Mouse (Mus musculus) myocyte (in vitro differentiated cells): ENCODE data around the gene Olfr683. TPM values are rescaled to one million over a fixed set of nuclear protein-coding genes. Genes with fewer than 3 reads are reported as not detected.

Experiments used
- H3K27me3 ChIP-seq: one replicate; pipeline ENCODE4 v1.6.1; 2011; ENCODE audit not compliant: control insufficient read depth, insufficient read depth, insufficient read length
- H3K36me3 ChIP-seq: one replicate; pipeline ENCODE4 v1.6.1; 2011; ENCODE audit not compliant: control insufficient read depth, insufficient read depth
- H3K4me2 ChIP-seq: one replicate; pipeline ENCODE4 v1.6.1; 2011; ENCODE audit warnings: low read depth, control low read depth
- H3K4me3 ChIP-seq: one replicate; pipeline ENCODE4 v1.5.1; 2011; ENCODE audit warnings: mild to moderate bottlenecking, control low read depth, moderate library complexity
- H3K79me2 ChIP-seq: one replicate; pipeline ENCODE4 v1.6.1; 2011; ENCODE audit not compliant: control insufficient read depth, insufficient read depth
- H3ac ChIP-seq: one replicate; pipeline ENCODE4 v1.6.1; 2011; ENCODE audit not compliant: control insufficient read depth, insufficient read length
- CEBPB ChIP-seq: IDR thresholded peaks from 2 replicates; pipeline ENCODE4 v1.6.1; 2011; ENCODE audit warnings: mild to moderate bottlenecking, moderate library complexity; ENCODE audit not compliant: poor library complexity, insufficient read depth, severe bottlenecking
- E2F4 ChIP-seq: IDR thresholded peaks from one replicate; pipeline ENCODE4 v1.6.1; 2011; ENCODE audit warnings: mild to moderate bottlenecking, control low read depth, moderate library complexity; ENCODE audit not compliant: insufficient read depth
- MAX ChIP-seq: IDR thresholded peaks from one replicate; pipeline ENCODE4 v1.6.1; 2011; ENCODE audit warnings: low read depth, mild to moderate bottlenecking, control low read depth
- MYOD1 ChIP-seq, 3 experiments: IDR thresholded peaks; one replicate each; pipeline ENCODE4 v1.6.1; 2011; ENCODE audit warnings: control low read depth in 2 of 3, low read depth in 2 of 3, mild to moderate bottlenecking in 2 of 3, moderate library complexity in 1 of 3; ENCODE audit not compliant: insufficient read length in 2 of 3, control insufficient read depth in 1 of 3
- MYOG ChIP-seq, 3 experiments: IDR thresholded peaks; one replicate each; pipeline ENCODE4 v1.6.1; 2011; ENCODE audit warnings: control low read depth in 2 of 3, low read depth in 2 of 3, mild to moderate bottlenecking in 2 of 3; ENCODE audit not compliant: insufficient read length in 2 of 3, control insufficient read depth in 1 of 3, insufficient read depth in 1 of 3
- POLR2A ChIP-seq: IDR thresholded peaks from one replicate; pipeline ENCODE4 v1.6.1; 2011; ENCODE audit warnings: low read depth, mild to moderate bottlenecking, control low read depth, moderate library complexity; ENCODE audit not compliant: insufficient read length
- POLR2AphosphoS2 ChIP-seq: IDR thresholded peaks from one replicate; pipeline ENCODE4 v1.6.1; 2011; ENCODE audit warnings: low read depth, control low read depth; ENCODE audit not compliant: insufficient read length
- REST ChIP-seq: IDR thresholded peaks from one replicate; pipeline ENCODE4 v1.6.1; 2011; ENCODE audit warnings: mild to moderate bottlenecking, control low read depth, moderate library complexity; ENCODE audit not compliant: insufficient read depth, insufficient read length
- SRF ChIP-seq: IDR thresholded peaks from one replicate; pipeline ENCODE4 v1.6.1; 2011; ENCODE audit warnings: low read depth; ENCODE audit not compliant: control insufficient read depth, insufficient read length
- TCF12 ChIP-seq: IDR thresholded peaks from one replicate; pipeline ENCODE4 v1.6.1; 2011; ENCODE audit warnings: mild to moderate bottlenecking, control low read depth; ENCODE audit not compliant: poor library complexity, insufficient read depth, severe bottlenecking
- TCF3 ChIP-seq: IDR thresholded peaks from one replicate; pipeline ENCODE4 v1.6.1; 2011; ENCODE audit warnings: low read depth, control low read depth; ENCODE audit not compliant: insufficient read length
- USF1 ChIP-seq: IDR thresholded peaks from one replicate; pipeline ENCODE4 v1.6.1; 2011; ENCODE audit warnings: low read depth, mild to moderate bottlenecking, control low read depth, moderate library complexity
- polyA plus RNA-seq: library from polyadenylated mRNA; unstranded; fragments of >200 nt; fragmentation: generic; extraction: Trizol; gene quantifications from one replicate; pipeline ENCODE4 v1.2.1, GENCODE M21; 2012; ENCODE audit warnings: missing spikeins

Gene Olfr683
- polyA plus RNA-seq: not detected

GRCm38 (mm10) chr7:105146912-105147311 lies at the start of gene Olfr683:
Gene Olfr683, minus strand, starts transcription at chr7:105147012.
- H3K36me3 ChIP-seq: no peaks in the 10 kb centered on the region
- TF ChIP-seq POLR2A (no peak), POLR2AphosphoS2 (no peak), TCF12 (no peak), REST (no peak), CEBPB (no peak), USF1 (no peak), E2F4 (no peak), MAX (no peak), SRF (no peak), TCF3 (no peak), MYOD1 (IDR thresholded peaks at IDR 0.05; ENCODE audit: control insufficient read depth in 1 of 3, insufficient read length in 2 of 3, low read depth in 2 of 3) (no peak), MYOG (IDR thresholded peaks at IDR 0.05; ENCODE audit: control insufficient read depth in 1 of 3, insufficient read depth in 1 of 3, insufficient read length in 2 of 3, low read depth in 2 of 3) (no peak)
- H3K4me3 ChIP-seq: no peak within 1 kb of the TSS
- no peak within 1 kb of the TSS for H3K4me2 ChIP-seq
- H3K27me3 ChIP-seq: no peaks in the 10 kb centered on the region
- no peak within 1 kb of the TSS for H3ac ChIP-seq
- H3K79me2 ChIP-seq: no peaks in the 10 kb centered on the region

- H3ac ChIP-seq: no peak within 1 kb of the TSS
- H3K36me3 ChIP-seq: no peaks in the 10 kb centered on the region
- H3K4me3 ChIP-seq: no peak within 1 kb of the TSS
- no peak within 1 kb of the TSS for H3K4me2 ChIP-seq
- H3K27me3 ChIP-seq: no peaks in the 10 kb centered on the region
- H3K79me2 ChIP-seq: no peaks in the 10 kb centered on the region
- no peak for TF ChIP-seq MYOG (IDR thresholded peaks at IDR 0.05; ENCODE audit: control insufficient read depth in 1 of 3, insufficient read depth in 1 of 3, insufficient read length in 2 of 3, low read depth in 2 of 3)
- no peak for TF ChIP-seq USF1
- TF ChIP-seq REST: no peak
- no peak for TF ChIP-seq POLR2AphosphoS2
- TF ChIP-seq SRF: no peak
- TF ChIP-seq E2F4: no peak
- TF ChIP-seq MYOD1 (IDR thresholded peaks at IDR 0.05; ENCODE audit: control insufficient read depth in 1 of 3, insufficient read length in 2 of 3, low read depth in 2 of 3): no peak
- TF ChIP-seq POLR2A: no peak
- no peak for TF ChIP-seq TCF12
- no peak for TF ChIP-seq TCF3
- no peak for TF ChIP-seq MAX
- no peak for TF ChIP-seq CEBPB
Measured at GRCm38 (mm10) chr7:105185912-105186311, 39.1 kb upstream of the Olfr683 start, which contains the start of gene Olfr685. Gene Olfr685, minus strand, starts transcription at chr7:105186012.

- Histone ChIP-seq H3K27me3 (no peaks in the 10 kb centered on the region), H3K79me2 (no peaks in the 10 kb centered on the region), H3K4me3 (no peak overlapping the region), H3ac (no peak overlapping the region), H3K4me2 (no peak overlapping the region), H3K36me3 (no peaks in the 10 kb centered on the region)
- TF ChIP-seq REST: no peak
- no peak for TF ChIP-seq CEBPB
- no peak for TF ChIP-seq POLR2AphosphoS2
- no peak for TF ChIP-seq TCF3
- TF ChIP-seq MAX: no peak
- no peak for TF ChIP-seq TCF12
- TF ChIP-seq SRF: no peak
- TF ChIP-seq POLR2A: no peak
- no peak for TF ChIP-seq E2F4
- no peak for TF ChIP-seq USF1
- no peak for TF ChIP-seq MYOD1 (IDR thresholded peaks at IDR 0.05; ENCODE audit: control insufficient read depth in 1 of 3, insufficient read length in 2 of 3, low read depth in 2 of 3)
- no peak for TF ChIP-seq MYOG (IDR thresholded peaks at IDR 0.05; ENCODE audit: control insufficient read depth in 1 of 3, insufficient read depth in 1 of 3, insufficient read length in 2 of 3, low read depth in 2 of 3)
Measured at GRCm38 (mm10) chr7:105170773-105171172, 24.0 kb upstream of the Olfr683 start.

- Histone ChIP-seq H3K79me2 (no peaks in the 10 kb centered on the region), H3K27me3 (no peaks in the 10 kb centered on the region), H3K4me3 (no peak within 1 kb of the TSS), H3ac (no peak within 1 kb of the TSS), H3K36me3 (no peaks in the 10 kb centered on the region), H3K4me2 (no peak within 1 kb of the TSS)
- TF ChIP-seq USF1 (no peak), REST (no peak), MYOG (IDR thresholded peaks at IDR 0.05; ENCODE audit: control insufficient read depth in 1 of 3, insufficient read depth in 1 of 3, insufficient read length in 2 of 3, low read depth in 2 of 3) (no peak), POLR2AphosphoS2 (no peak), TCF3 (no peak), MYOD1 (IDR thresholded peaks at IDR 0.05; ENCODE audit: control insufficient read depth in 1 of 3, insufficient read length in 2 of 3, low read depth in 2 of 3) (no peak), E2F4 (no peak)
Measured at GRCm38 (mm10) chr7:105163553-105163952, 16.7 kb upstream of the Olfr683 start, which contains the start of gene Olfr684. Gene Olfr684, minus strand, starts transcription at chr7:105163653.

GRCm38 (mm10) chr7:105141275-105141674 lies 5.5 kb downstream of the Olfr683 start:
- TF ChIP-seq USF1 (no peak), POLR2A (no peak), POLR2AphosphoS2 (no peak), MYOD1 (IDR thresholded peaks at IDR 0.05; ENCODE audit: control insufficient read depth in 1 of 3, insufficient read length in 2 of 3, low read depth in 2 of 3) (no peak), E2F4 (no peak), MYOG (IDR thresholded peaks at IDR 0.05; ENCODE audit: control insufficient read depth in 1 of 3, insufficient read depth in 1 of 3, insufficient read length in 2 of 3, low read depth in 2 of 3) (no peak), TCF3 (no peak), CEBPB (no peak), SRF (no peak), REST (no peak), MAX (no peak), TCF12 (no peak)
- Histone ChIP-seq H3ac (no peak overlapping the region), H3K27me3 (no peaks in the 10 kb centered on the region), H3K36me3 (no peaks in the 10 kb centered on the region), H3K79me2 (no peaks in the 10 kb centered on the region), H3K4me2 (no peak overlapping the region), H3K4me3 (no peak overlapping the region)
